Mouse (Mus musculus) lung, adult 2 months (tissue): Measurements from ENCODE around the gene Acap2.

Experiments
- CTCF ChIP-seq: fragments of 200-500 bp; IDR thresholded peaks from 2 replicates; pipeline ENCODE4 v1.5.1; 2011; ENCODE audit warnings: mild to moderate bottlenecking, low read length, control low read depth; ENCODE audit not compliant: insufficient read depth
- POLR2A ChIP-seq: fragments of 200-500 bp; IDR thresholded peaks from 2 replicates; pipeline ENCODE4 v1.6.1; 2011; ENCODE audit warnings: low read depth, mild to moderate bottlenecking, control low read depth, low read length, borderline replicate concordance; ENCODE audit errors: extremely low read depth

- TF ChIP-seq CTCF, result no peak
- no peak for TF ChIP-seq POLR2A
Measured at GRCm38 (mm10) chr16:31048194-31048593, 152.9 kb downstream of the Acap2 start.
